Mouse (Mus musculus) urinary bladder, postnatal 4 days (tissue): Measurements from ENCODE around the gene Mdfic.

Experiments used
- DNase-seq, 2 experiments: peaks; one replicate each; pipeline ENCODE4 v3.0.0; 2021 to 2022; ENCODE audit warnings: low spot score in 2 of 2

Gene Mdfic

DNA sequence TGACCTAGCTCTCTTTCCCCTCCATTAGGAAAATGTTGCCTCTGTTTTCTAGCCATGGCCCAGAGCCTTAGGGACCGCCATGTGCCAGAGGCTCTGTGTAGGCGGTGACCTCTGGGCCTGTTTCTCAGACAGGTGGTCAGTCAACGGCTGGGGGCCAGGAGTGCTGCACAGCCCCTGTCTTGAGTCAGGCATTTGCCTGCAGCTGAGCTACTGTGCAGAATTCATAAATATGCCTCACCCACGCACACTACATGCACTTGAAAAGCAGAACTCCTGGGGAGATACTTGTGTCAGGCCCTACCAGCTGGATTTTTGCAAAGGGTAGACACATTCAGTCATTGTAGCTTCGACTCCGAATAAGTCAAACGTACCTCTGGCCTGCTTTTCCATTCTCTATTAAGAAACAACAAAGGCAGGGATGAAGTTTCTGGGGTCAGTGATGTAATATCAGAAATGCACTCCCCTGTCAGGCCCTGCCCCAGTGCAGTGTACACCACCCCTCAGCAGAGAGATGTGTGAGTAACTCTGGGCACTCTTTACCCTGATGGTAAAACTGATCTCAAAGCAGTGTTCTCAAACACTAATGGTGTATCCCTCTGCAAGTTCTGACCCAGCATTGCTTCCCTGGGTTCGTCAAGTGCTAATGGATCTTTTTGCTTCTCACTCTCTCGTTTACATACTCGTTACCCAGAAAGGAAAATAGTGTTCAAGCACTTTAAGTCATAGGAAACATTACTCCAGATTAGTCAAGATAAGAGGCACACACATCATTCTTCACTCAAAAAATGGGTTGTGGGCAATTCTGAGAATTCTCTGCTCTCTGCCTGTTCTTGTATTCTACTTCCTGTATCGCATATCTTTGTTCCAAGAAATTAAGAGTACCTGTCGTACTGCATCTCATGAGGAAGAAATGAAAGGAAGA is 72.5 kb downstream of the Mdfic start:
- DNase-seq: no peak

DNA sequence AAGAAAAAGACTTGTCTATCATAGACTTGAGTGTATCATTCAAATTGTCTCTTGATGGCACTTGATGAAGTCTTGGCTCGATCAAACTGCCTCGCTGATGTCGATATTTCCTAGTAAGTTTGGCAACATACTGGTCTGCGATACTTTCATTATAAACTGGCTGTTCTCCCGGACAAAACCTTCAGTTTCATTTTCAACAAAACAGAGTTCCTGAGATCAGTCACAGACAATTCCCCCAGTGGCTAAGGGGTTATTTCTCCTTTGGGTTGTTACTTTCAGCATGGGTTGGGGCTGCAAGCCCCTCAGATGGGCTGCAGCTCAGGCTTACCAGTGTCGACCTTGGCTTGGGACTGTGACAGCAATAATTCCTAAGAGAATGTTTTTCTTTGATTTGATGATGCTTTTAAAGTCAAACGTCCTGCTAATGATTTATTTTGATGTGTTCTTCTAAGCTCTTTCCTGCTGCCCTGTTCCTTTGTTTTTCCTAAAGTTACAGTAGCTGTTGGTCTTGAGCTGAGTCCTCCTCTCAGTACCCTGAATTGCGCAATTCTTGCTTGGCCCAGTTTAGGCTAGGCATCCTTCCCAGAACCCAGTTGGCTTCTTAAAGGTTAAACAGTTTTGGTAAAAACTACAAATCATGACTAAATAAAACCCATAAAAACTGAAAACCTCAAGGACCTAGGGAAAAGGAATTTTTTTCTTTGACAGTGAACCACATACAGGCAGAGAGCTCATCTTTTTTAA is 73.3 kb downstream of the Mdfic start:
- DNase-seq: no peak

DNA sequence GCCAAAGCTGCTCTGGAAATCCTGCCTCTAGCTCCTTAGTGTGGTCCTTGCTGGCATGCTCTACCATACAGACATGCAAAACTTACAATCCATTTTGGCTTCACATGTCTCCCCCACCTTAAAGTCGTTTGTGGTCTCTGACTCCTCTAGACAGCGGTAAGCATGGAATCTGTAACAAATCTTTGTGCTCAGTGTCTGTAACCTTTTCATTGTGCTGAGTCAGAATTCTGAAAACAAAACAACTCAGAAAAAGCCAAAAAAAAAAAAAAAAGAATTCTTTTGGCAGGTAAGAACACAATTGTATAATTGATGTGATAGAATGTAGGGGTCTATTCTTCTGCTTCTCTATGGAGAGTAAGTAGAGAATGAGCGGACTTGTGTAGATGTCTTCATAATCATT is 74.3 kb downstream of the Mdfic start:
- DNase-seq: no peak

DNA sequence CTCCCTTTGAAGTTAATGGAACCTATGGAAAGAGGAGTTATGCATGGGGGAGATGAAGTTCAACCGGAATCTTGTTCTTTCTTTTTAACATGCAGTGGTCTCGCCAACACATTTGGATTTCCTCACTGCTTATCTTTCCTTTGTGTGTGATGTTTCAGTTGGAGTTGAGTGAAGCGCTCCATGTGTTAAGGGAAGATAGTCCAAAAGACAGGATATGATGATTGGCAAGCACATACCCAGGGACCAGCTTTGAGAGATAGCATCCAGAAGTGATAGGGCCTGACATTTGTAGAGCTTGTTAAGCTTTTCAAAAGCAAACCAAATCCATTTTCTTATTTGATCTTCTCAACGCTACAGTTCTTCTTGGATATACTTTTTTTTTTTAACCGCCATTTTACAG is 86.9 kb downstream of the Mdfic start:
- DNase-seq: no peak

DNA sequence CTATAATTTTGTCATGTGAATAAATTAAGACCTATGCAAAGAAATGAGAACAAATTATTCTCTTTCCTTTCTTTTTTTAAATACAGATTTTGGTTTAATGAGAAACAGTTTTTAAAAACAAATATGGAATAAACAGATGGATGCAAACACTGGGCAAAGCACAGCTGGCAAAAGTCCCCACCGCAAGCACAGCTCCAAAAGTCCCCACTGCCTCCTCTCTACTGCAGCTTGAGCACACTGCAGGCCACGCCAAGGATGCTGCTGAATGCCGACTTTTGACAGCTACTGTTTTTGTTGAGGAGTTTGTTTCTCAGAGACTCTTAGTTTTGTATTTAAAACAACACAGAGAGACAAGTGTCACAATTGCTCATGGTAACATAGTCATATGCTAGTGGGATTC is 104.8 kb downstream of the Mdfic start:
- DNase-seq: no peak

DNA sequence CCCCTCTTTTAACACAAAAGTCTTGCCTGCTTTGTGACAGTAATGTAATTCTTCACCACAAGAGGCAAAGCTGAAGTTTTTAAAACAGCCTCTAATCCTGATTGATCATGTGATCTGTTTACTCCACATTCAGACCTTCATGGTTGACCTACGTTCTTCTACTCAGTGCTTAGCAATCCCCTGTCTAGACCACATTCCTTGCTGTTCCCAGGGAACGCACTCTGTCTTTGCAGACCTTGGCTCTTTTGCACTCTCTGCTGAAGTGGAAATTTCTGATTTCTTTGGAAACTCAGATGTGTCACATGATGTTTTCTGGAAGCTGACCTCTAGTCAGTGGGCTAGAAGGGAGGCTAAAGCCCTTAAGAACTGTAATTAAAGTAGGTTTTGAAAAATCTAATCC is 109.4 kb downstream of the Mdfic start:
- no peak for DNase-seq

DNA sequence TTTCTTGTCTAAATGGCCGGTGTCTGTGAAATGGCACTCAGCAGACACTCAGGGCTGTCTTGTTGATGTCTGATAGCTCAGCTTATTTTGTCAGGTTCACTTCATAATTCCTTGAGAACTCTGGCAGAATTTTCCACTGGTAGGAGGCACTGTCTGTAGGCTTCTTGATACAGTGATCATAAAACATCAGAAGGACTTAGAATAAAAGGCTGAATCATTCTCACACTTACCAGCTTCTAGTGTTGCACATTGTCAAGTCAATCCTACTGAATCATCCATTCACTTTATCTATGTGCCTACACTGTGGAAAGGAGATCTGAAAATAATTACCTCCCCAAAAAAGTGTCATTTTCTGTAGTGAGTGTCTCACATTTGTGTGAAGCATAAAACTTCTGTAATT is 110.2 kb downstream of the Mdfic start:
- no peak for DNase-seq

DNA sequence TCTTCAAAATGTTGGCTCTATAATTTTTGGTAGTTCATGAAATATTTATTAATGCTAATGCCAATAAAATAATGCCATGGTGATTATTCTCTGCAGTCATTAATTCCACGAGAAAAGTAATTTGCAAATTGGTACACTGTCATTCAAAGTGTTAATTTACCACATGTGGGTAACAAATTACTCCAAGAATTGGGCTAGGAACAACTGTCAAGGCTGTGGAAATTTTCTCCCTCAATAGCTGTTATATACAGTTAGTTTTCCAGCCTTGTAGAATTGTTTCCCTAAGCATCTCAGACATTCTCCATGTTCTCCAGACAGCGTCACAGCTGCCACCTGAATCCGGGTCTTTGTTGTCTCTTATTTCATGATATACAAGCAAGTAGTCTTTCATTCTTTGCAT is 117.2 kb downstream of the Mdfic start:
- no peak for DNase-seq

DNA sequence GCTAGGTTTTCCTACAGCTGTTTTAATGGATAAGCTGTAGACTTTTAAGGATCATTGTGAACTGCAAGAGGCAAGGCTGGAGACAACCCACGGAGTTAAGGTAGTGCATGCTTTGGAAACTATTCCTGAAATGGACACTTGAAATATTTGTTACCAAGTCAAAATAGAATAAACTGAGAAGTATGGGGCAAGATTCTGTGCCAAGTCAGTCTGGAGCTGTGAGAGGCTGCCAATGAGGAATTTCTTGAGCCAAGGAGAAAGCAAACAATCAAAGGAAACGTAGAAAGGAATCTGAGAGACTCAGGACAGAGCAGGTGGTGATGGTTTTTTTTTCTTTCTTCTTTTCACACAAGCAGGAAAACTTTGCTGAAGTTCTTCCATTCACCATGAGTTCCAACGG is 119.4 kb downstream of the Mdfic start:
- no peak for DNase-seq

DNA sequence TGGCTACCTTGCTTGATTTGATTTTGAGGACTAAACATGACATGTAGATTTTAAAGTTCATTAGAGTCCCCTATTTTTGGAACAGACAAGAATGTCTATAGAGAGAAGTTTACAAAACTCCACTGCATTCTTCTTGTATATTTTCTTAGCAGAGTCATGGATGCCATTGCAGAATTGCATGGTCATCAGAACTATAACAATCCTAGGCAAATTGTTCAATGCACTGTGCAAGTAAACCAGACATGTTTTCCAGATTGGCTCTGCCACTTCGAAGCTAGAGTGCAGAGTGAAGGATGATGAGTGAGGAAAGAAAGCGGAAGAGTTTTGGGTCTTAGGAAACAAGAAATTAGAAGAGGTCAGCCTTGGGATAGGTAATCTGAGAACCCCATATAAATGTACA is 120.0 kb downstream of the Mdfic start:
- DNase-seq: no peak

DNA sequence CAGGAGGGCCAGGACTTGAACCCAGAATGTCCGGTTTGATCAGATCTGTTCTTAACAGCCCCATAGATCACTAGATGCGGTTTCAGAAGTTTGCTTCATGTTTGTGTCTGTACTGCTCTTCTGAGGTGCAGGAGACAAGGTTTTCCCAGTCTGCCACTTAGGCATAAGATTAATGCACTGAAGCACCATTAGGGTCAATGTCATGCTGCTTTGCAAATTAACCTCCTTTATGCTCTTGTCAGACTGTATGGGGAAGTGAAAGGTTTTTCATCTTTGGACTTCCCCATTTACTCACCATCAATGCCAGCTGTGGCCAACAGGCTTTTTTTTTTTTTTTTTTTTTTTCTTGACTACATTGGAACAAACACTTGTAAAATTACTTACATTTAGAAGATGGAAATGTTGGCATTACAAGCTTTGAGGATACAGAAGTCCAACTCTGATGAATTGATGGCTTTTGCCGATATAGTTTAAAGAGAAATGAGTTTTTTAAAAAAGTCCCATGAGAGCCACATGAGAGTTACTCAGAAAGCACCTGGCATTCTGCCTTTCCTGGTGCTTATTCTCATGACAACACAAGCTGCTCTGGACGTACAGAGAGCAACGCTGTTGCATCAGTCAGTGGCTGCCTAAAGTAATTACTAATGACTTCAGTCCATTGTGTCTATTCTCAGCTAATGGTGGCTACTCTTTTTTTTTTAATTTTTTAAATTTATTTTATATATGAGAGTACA is 121.2 kb downstream of the Mdfic start:
- DNase-seq: no peak

DNA sequence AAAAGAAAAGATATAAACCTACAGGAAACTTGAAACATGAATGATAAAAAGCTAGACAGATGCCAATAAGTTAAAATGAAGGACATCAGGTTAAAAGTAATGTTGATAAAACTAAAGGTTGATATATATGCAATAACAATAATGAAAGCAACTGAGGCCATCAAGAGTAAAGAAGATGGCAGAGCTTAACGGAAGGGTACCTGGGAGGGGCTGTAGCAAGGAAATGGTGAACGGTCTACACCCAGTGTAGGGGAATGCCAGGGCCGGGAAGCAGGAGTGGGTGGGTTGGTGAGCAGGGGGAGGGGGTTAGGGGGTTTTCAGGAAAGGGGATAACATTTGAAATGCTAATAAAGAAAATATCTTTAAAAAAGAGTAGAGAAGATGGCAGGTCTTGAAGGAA is 122.8 kb downstream of the Mdfic start:
- DNase-seq: no peak

DNA sequence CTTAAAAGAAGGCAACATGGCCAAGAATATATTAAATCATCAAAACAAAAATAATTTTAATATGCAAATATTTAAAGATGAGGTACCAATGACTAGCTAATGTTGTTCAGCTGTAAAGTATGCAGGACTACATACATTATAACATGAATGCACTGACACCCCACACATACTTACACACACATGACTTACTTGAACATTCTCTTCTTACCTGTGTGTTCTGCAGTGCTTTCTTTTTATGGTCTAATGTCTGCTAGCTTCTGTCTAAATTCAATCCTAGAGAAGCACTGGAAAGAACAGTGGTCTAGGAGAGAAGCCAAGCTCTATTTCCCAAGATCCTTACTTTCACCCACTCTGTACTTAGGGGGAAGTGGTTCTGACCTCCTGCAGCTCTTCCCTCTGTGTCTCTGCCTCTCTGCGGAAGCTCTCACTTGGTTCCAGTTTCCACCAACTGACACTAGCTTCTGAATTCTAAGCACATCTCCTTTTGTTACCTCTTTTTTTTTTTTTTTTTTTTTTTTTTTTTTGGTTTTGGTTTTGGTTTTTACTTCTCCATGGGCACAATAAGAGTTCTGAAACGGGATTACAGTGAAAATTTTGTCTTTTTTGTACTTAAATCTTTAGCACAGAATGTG is 125.4 kb downstream of the Mdfic start:
- no peak for DNase-seq
